Mouse (Mus musculus) bone marrow macrophage, adult 2 months (primary cell): Measurements from ENCODE around the gene Rmi2. TPM values are rescaled to one million over a fixed set of nuclear protein-coding genes. Genes with fewer than 3 reads are reported as not detected.

ENCODE experiments used
- H3K27ac ChIP-seq: 2 replicates; pipeline ENCODE4 v1.5.1; 2012; ENCODE audit warnings: low read depth, low read length; ENCODE audit not compliant: insufficient read depth
- H3K4me1 ChIP-seq: 2 replicates; pipeline ENCODE4 v1.6.1; 2012; ENCODE audit warnings: low read length; ENCODE audit not compliant: control insufficient read depth, insufficient read depth
- H3K4me3 ChIP-seq: 2 replicates; pipeline ENCODE4 v1.5.1; 2012; ENCODE audit warnings: mild to moderate bottlenecking, low read length, moderate library complexity; ENCODE audit not compliant: insufficient read depth
- CTCF ChIP-seq: IDR thresholded peaks from 2 replicates; pipeline ENCODE4 v1.5.1; 2012; ENCODE audit warnings: low read depth, mild to moderate bottlenecking, low read length, moderate library complexity
- POLR2A ChIP-seq: IDR thresholded peaks from 2 replicates; pipeline ENCODE4 v1.6.1; 2012; ENCODE audit warnings: mild to moderate bottlenecking, low read depth, low read length, borderline replicate concordance
- polyA plus RNA-seq: library from polyadenylated mRNA; stranded (reverse); fragments of >200 nt; gene quantifications from 2 replicates; pipeline ENCODE4 v1.2.4, GENCODE M21; 2012; ENCODE audit not compliant: missing spikeins, insufficient read depth, insufficient read length

The Rmi2 gene
- polyA plus RNA-seq, 1 experiment = 0.75 TPM

- Histone ChIP-seq H3K27ac (no peak overlapping the region), H3K4me1 (no peaks in the 10 kb centered on the region), H3K4me3 (no peak overlapping the region)
- TF ChIP-seq CTCF = no peak
- TF ChIP-seq POLR2A = no peak
Measured at GRCm38 (mm10) chr16:10864833-10865591, 30.2 kb downstream of the Rmi2 start.

GRCm38 (mm10) chr16:10865592-10865987, 30.7 kb downstream of the Rmi2 start:
- no peak overlapping the region for H3K4me3 ChIP-seq
- H3K27ac ChIP-seq = no peak overlapping the region
- TF ChIP-seq CTCF (no peak), POLR2A (no peak)
- H3K4me1 ChIP-seq = no peaks in the 10 kb centered on the region

GRCm38 (mm10) chr16:10866841-10867240, 32.0 kb downstream of the Rmi2 start:
- Histone ChIP-seq H3K27ac (no peak overlapping the region), H3K4me1 (no peaks in the 10 kb centered on the region), H3K4me3 (no peak overlapping the region)
- TF ChIP-seq POLR2A = no peak

- H3K27ac ChIP-seq = no peak overlapping the region
- H3K4me1 ChIP-seq = no peaks in the 10 kb centered on the region
- H3K4me3 ChIP-seq = no peak overlapping the region
- TF ChIP-seq CTCF (no peak), POLR2A (no peak)
Measured at GRCm38 (mm10) chr16:10867501-10867900, 32.6 kb downstream of the Rmi2 start.

- TF ChIP-seq POLR2A = no peak
- peak; percentile 90 for TF ChIP-seq CTCF
- no peak overlapping the region for H3K27ac ChIP-seq
- no peak overlapping the region for H3K4me3 ChIP-seq
- no peaks in the 10 kb centered on the region for H3K4me1 ChIP-seq
Measured at GRCm38 (mm10) chr16:10867904-10868440, 33.1 kb downstream of the Rmi2 start.

GRCm38 (mm10) chr16:10870969-10871368, 36.1 kb downstream of the Rmi2 start:
- H3K4me1 ChIP-seq = no peaks in the 10 kb centered on the region
- H3K27ac ChIP-seq = no peak overlapping the region
- TF ChIP-seq POLR2A (no peak), CTCF (no peak)
- no peak overlapping the region for H3K4me3 ChIP-seq

- no peak overlapping the region for H3K4me3 ChIP-seq
- no peak overlapping the region for H3K27ac ChIP-seq
- H3K4me1 ChIP-seq = no peaks in the 10 kb centered on the region
- no peak for TF ChIP-seq POLR2A
Measured at GRCm38 (mm10) chr16:10872825-10873360, 38.0 kb downstream of the Rmi2 start.

GRCm38 (mm10) chr16:10873654-10874053, 38.8 kb downstream of the Rmi2 start:
- Histone ChIP-seq H3K27ac (no peak overlapping the region), H3K4me1 (peaks cover 5% of the 10 kb centered on the region; the same call in 1 of the 2 replicates), H3K4me3 (no peak overlapping the region)
- TF ChIP-seq CTCF (peak; percentile 94), POLR2A (no peak)

- Histone ChIP-seq H3K4me3 (no peak overlapping the region), H3K27ac (no peak overlapping the region), H3K4me1 (peaks cover 10% of the 10 kb centered on the region; the same call in 1 of the 2 replicates)
- TF ChIP-seq POLR2A = no peak
Measured at GRCm38 (mm10) chr16:10878227-10878626, 43.4 kb downstream of the Rmi2 start.

GRCm38 (mm10) chr16:10879467-10879866, 44.6 kb downstream of the Rmi2 start:
- peaks cover 10% of the 10 kb centered on the region; the same call in 1 of the 2 replicates for H3K4me1 ChIP-seq
- H3K4me3 ChIP-seq = no peak overlapping the region
- TF ChIP-seq CTCF = 0 out of 2 replicates have a peak, but pooled peaks have one; percentile 39
- no peak for TF ChIP-seq POLR2A
- H3K27ac ChIP-seq = no peak overlapping the region

GRCm38 (mm10) chr16:10881231-10881962, 46.5 kb downstream of the Rmi2 start:
- no peak overlapping the region for H3K4me3 ChIP-seq
- no peak overlapping the region for H3K27ac ChIP-seq
- peaks cover 10% of the 10 kb centered on the region; the same call in 1 of the 2 replicates for H3K4me1 ChIP-seq
- TF ChIP-seq POLR2A = no peak
- no peak for TF ChIP-seq CTCF
